Mouse (Mus musculus) cerebellum, adult 9-10 months (tissue): ENCODE results near the gene Lce3c.

Source experiments
- DNase-seq: peaks from one replicate; pipeline ENCODE4 v3.0.0; 2022

Gene Lce3c

GRCm38 (mm10) chr3:92944186-92944585 lies at the start of gene Lce3c:
Lce3c (plus strand) TSS chr3:92944486.
- DNase-seq, result no peak

GRCm38 (mm10) chr3:92894489-92894888 lies 49.8 kb upstream of the Lce3c start:
- DNase-seq, result no peak

- no peak for DNase-seq
Observed at GRCm38 (mm10) chr3:92902992-92903391, 41.3 kb upstream of the Lce3c start.

GRCm38 (mm10) chr3:92903640-92904039 lies 40.6 kb upstream of the Lce3c start:
- DNase-seq, result no peak

GRCm38 (mm10) chr3:92905182-92905581 lies 39.1 kb upstream of the Lce3c start:
- no peak for DNase-seq

DNA sequence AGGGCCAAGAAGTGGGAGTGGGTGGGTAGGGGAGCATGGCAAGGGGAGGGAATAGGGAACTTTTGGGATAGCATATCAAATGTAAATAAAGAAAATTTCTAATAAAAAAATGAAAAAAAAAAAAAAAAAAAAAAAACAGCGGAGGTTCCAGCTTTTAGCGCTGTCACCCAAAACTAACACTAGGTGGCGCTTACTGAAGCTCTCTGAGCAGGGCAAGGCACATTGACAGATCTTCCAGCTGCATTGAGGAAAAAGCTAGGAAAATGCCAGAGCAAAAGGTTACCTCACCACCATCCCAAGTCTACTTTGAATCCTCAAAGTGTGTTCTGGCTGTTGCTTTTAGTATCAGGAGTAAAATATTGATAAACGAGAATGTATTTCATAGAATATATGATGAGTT lies 36.7 kb upstream of the Lce3c start:
- DNase-seq, result no peak

DNA sequence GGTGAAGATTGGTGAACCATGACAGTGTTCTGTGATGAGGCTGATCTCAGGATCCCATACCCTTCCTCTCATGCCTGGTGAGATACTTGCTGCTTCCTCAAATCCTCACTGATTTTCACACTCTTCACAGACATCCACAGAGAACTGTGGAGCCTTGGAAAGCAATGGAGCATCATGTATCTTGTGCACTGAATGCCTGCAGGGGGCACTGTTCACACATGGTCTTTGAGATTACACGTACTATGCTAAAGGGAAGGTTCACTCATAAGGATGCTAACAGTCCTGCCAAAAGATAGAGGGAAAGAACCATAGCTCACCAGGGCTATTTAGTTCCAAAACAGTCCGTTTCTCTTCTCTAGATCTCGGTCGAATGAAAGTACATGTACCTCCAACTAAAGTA lies 23.9 kb upstream of the Lce3c start:
- DNase-seq, result no peak

DNA sequence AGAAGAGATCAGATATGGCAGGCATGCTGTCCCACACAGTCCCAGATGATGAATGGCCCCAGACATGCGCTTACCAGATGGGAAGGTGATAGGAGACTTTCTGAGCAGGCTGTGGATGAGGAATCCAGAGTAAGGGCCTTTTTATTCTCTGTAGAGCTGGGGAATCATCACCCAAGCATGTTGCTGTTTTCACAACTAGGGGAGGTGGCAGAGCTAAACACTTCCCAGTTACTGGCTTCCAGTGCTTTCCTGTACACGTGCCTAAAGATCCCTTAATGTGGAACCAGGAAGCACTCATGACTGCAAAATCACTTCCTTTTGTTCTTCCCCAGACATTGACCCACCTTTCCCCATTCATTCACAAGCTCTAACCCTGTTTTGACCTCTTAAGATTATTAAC lies 18.2 kb upstream of the Lce3c start, which contains the start of gene Lce3a:
Gene Lce3a (minus strand): TSS at position 101 of the 400 bp plus-strand sequence.
- DNase-seq, result no peak

- DNase-seq, result no peak
Observed at GRCm38 (mm10) chr3:92932679-92933078, 11.6 kb upstream of the Lce3c start, which contains the start of gene Lce3b. Lce3b (plus strand) TSS chr3:92932979.

DNA sequence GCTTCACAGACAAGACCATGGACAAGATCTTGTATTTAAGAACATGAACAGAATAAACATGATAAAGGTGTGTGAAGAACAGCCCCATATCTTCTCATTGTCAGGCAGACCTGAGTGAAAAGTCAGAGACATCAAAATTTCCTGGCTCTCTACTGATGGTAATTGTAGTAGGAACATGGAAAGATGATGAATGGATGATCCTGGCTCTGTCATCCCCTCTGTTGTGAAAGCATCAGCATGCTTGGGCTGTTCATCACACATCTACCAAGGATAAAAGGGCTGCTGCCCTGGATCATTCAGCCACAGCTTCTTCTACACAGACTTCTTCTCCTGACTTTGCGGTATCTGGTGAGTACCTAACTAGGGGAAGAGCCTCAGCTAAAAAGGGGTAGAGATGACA lies 12.8 kb downstream of the Lce3c start, which contains the start of gene Lce3d:
Gene Lce3d (plus strand): TSS at position 301 of the 400 bp plus-strand sequence.
- DNase-seq, result no peak

DNA sequence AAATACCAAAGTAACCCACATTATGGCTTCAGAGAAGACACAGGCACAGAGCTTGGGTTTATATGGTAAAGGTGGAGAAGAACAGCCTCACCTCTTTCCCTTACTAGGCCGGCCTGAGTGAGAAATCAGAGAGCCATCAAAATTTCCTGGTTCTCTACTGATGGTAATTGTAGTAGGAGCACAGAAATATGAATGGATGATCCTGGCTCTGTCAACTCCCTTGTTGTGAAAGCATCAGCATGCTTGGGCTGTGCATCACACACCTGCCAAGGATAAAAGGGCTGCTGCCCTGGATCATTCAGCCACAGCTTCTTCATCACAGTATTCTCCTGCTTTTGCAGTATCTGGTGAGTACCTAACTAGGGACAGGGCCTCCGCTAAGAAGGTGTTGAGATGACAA lies 22.5 kb downstream of the Lce3c start, which contains the start of gene Lce3e:
Gene Lce3e (plus strand): TSS at position 301 of the 400 bp plus-strand sequence.
- no peak for DNase-seq

DNA sequence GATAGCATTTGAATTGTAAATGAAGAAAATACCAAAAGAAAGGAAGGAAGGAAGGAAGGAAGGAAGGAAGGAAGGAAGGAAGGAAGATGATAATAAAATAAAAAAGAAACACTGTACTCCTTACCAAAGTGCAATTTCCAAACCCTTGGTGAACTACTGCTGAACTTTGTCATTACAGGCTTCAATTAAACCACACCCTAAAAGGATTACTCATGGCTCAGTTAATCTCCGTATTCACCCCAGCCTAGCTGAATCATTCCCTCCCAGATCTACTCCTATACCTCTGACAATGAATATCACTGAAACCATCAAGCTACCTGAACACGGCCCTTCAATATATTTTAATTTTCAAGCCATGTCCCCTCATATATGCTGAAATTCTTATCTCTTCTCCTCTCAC lies 34.2 kb downstream of the Lce3c start:
- DNase-seq, result no peak

- DNase-seq, result no peak
Observed at GRCm38 (mm10) chr3:92991926-92992325, 47.6 kb downstream of the Lce3c start, which contains the start of gene Lce3f. Lce3f (plus strand) TSS chr3:92992226.
